Mouse (Mus musculus) C2C12 (cell line): ENCODE data around the gene Glce. TPM values are rescaled to one million over a fixed set of nuclear protein-coding genes. Genes with fewer than 3 reads are reported as not detected.

ENCODE experiments used
- H3K27me3 ChIP-seq: one replicate; pipeline ENCODE4 v1.6.1; 2011; ENCODE audit not compliant: control insufficient read depth, insufficient read depth, insufficient read length
- H3K36me3 ChIP-seq: one replicate; pipeline ENCODE4 v1.6.1; 2011; ENCODE audit not compliant: control insufficient read depth, insufficient read depth
- H3K4me3 ChIP-seq: one replicate; pipeline ENCODE4 v1.5.1; 2011; ENCODE audit warnings: mild to moderate bottlenecking, control low read depth; ENCODE audit not compliant: poor library complexity, insufficient read depth, severe bottlenecking
- H3K79me2 ChIP-seq: one replicate; pipeline ENCODE4 v1.6.1; 2011; ENCODE audit not compliant: control insufficient read depth, insufficient read depth
- H3K79me3 ChIP-seq: one replicate; pipeline ENCODE4 v1.6.1; 2011; ENCODE audit warnings: low read depth, control low read depth
- H3ac ChIP-seq: one replicate; pipeline ENCODE3; 2011; ENCODE audit warnings: low read depth; ENCODE audit not compliant: control insufficient read depth, insufficient read length
- CEBPB ChIP-seq: IDR thresholded peaks from one replicate; pipeline ENCODE4 v1.6.1; 2011; ENCODE audit warnings: low read depth, mild to moderate bottlenecking, control low read depth, moderate library complexity
- CTCF ChIP-seq: IDR thresholded peaks from one replicate; pipeline ENCODE4 v1.5.1; 2011; ENCODE audit not compliant: control insufficient read depth, insufficient read depth, insufficient read length
- FOSL1 ChIP-seq: IDR thresholded peaks from one replicate; pipeline ENCODE4 v1.8.0; 2011; ENCODE audit warnings: mild to moderate bottlenecking, low read length; ENCODE audit not compliant: poor library complexity, insufficient read depth, severe bottlenecking
- MAX ChIP-seq: IDR thresholded peaks from one replicate; pipeline ENCODE4 v1.6.1; 2011; ENCODE audit warnings: mild to moderate bottlenecking, control low read depth
- MYOD1 ChIP-seq: IDR thresholded peaks from one replicate; pipeline ENCODE4 v1.6.1; 2011; ENCODE audit warnings: low read depth; ENCODE audit not compliant: control insufficient read depth, insufficient read length
- MYOG ChIP-seq: IDR thresholded peaks from one replicate; pipeline ENCODE4 v1.6.1; 2011; ENCODE audit not compliant: control insufficient read depth, insufficient read length; ENCODE audit errors: extremely low read depth
- USF1 ChIP-seq: IDR thresholded peaks from one replicate; pipeline ENCODE4 v1.6.1; 2011; ENCODE audit warnings: low read depth, mild to moderate bottlenecking, control low read depth, moderate library complexity
- microRNA-seq: library from miRNA; unstranded; fragments of <30 nt; microRNA quantifications from one replicate; pipeline ENCODE4, GENCODE M21; 2019; ENCODE audit warnings: borderline microRNAs expressed
- polyA plus RNA-seq: library from polyadenylated mRNA; unstranded; fragments of >200 nt; fragmentation: generic; extraction: Trizol; gene quantifications from one replicate; pipeline ENCODE4 v1.2.1, GENCODE M21; 2012; ENCODE audit warnings: missing spikeins

Glce gene
- polyA plus RNA-seq, 1 experiment = 10.1 TPM

DNA sequence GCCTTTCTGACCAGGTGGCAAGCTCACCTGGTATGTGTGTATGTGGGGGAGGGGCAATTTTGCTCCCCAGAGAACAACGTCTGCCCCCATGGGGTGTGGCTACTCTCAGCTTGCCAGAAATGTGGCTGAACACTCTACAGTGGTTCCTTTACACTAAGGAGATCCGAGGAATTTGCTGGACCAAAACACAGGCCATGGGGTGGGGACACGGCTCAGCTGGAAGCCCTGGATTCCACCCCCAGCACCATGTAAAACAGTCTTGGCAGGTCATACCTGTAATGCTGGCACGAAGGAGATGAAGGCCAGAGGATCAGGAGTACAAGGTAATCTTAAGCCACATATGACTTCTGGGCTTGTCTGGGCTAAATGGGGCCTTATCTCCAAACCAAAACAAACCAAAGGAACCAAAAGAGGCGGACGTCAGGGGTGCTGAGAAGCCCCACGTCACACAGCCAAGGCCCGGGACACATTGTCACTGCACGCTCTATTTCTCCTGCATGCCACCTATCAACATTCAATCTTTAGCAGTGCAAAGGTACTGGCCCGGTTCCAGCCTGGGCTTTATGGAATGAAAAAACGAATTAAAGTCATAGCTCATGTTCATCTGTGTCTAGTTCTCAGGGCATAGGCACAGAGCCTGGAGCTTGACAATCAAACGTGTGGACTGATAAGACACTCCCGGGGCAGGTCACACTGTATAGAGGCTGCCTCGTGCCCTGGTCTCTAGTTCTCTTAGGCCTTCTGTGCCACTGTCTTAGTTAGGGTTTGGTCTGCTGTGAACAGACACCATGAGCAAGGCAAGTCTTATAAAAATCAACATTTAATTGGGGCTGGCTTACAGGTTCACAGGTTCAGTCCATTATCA is 104.0 kb downstream of the Glce start:
- no peaks in the 10 kb centered on the region for H3K79me3 ChIP-seq
- H3ac ChIP-seq = no peak overlapping the region
- H3K36me3 ChIP-seq = no peaks in the 10 kb centered on the region
- no peak overlapping the region for H3K4me3 ChIP-seq
- H3K79me2 ChIP-seq = no peaks in the 10 kb centered on the region
- peaks cover 15% of the 10 kb centered on the region for H3K27me3 ChIP-seq
- TF ChIP-seq CEBPB (no peak), MYOG (no peak), CTCF (no peak), MYOD1 (no peak), MAX (no peak), USF1 (no peak), FOSL1 (no peak)

DNA sequence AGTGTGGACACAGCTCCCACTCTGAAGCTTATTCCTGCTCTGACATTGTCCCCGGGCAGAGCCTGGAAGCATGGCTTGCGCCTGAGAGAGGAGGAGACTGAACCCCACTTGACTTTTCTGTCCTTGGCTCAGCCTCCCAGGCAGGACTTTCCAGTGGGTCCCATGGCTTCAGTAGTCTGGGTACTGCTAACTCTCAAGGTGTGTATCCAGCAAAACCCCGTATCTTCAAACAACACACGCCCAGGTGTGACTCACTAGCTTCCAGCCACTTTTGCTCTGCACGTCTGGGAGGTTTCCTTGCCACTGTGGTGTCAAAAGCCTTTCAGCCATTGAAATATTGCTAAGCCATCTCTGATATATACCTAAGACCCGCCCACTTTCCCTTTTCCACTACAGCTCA is 105.1 kb downstream of the Glce start:
- peaks cover 21% of the 10 kb centered on the region for H3K27me3 ChIP-seq
- TF ChIP-seq MYOG (no peak), CEBPB (no peak), FOSL1 (no peak), MAX (no peak), MYOD1 (no peak), USF1 (no peak), CTCF (no peak)
- no peak overlapping the region for H3K4me3 ChIP-seq
- H3ac ChIP-seq = no peak overlapping the region
- no peaks in the 10 kb centered on the region for H3K79me3 ChIP-seq
- H3K36me3 ChIP-seq = no peaks in the 10 kb centered on the region
- no peaks in the 10 kb centered on the region for H3K79me2 ChIP-seq

DNA sequence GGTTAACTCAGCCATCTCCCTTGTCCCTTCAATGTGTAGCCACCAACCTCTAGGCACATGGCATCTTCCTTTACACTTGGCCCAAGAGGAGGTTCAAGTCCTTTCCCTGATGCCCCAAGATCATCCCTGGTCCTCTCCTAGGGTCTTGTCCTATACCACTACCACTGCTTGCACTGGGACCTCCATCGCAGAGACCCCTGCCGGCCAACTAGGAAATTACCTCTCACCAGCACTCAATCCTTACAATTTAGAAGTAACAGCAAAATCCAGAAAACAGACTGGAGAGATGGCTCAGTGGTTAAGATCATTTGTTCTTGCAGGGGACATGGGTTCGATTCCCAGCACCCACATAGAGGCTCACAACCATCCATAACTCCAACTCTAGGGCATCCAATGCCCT is 107.0 kb downstream of the Glce start:
- Histone ChIP-seq H3K27me3 (peaks cover 30% of the 10 kb centered on the region), H3K4me3 (no peak overlapping the region), H3K79me2 (no peaks in the 10 kb centered on the region), H3ac (no peak overlapping the region), H3K36me3 (no peaks in the 10 kb centered on the region), H3K79me3 (no peaks in the 10 kb centered on the region)
- TF ChIP-seq CEBPB (no peak), MYOD1 (no peak), MYOG (no peak), FOSL1 (no peak), USF1 (no peak), CTCF (no peak), MAX (no peak)

DNA sequence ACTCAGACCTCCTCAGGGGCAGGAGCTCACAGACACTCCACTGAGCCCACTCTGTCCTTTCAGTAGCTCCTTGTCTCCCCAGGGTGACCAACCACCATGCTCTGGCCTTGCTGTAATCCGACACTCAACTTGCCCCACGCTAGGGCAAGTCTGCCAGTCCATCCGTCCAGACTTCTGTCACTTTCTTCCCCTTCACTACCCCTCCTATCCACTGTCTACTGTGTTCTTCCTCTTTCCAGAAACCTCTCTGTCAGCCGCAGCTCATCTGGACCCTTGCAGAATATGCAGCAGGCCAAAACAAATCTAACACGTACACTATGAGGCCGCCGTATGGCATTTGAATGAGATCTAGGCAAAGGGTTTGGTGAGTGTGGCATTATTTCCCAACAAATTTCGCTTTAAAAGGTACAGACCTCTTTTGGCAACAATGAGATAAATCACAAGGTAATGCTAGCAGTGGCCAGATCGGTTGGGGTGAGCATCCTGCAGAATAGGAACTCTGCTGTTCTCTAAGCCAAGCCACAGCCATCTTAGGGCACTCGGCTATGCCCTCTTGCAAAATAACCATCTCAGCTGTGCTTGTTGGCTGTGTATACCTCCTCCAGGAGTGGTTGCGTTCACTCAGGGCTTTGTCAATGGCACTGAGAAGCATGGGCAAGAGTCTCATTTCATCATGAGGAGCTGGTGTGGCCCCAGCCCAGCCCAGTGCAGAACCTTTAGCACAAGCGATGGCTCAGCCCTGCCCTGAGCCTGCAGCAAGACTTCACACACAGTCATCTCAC is 108.9 kb downstream of the Glce start:
- no peak overlapping the region for H3ac ChIP-seq
- H3K79me3 ChIP-seq = no peaks in the 10 kb centered on the region
- TF ChIP-seq CEBPB (no peak), MYOG (no peak), USF1 (no peak), CTCF (no peak), MAX (no peak)
- no peaks in the 10 kb centered on the region for H3K79me2 ChIP-seq
- peaks cover 37% of the 10 kb centered on the region for H3K27me3 ChIP-seq
- H3K4me3 ChIP-seq = no peak overlapping the region
- no peaks in the 10 kb centered on the region for H3K36me3 ChIP-seq

DNA sequence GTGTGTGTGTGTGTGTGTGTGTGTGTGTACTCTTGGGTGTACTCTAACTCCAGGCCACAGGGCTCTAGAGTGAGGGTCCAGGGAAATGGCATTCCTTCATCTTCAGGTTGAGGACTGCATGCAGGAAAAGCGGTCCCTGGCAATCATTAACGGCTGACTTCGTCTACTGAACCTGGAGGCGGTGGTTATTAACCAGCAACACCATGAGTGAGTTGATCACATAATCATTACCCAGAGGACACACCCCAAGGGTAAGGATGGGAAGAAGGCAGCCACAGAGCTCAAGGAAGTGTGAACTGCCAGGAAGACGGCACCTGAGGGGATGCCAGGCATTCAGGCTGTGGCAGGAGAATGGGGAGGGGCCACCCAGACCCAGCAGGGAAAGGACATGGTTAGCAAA is 114.1 kb downstream of the Glce start:
- no peaks in the 10 kb centered on the region for H3K36me3 ChIP-seq
- no peak overlapping the region for H3ac ChIP-seq
- peaks cover 34% of the 10 kb centered on the region for H3K27me3 ChIP-seq
- no peak for TF ChIP-seq MYOD1
- no peak for TF ChIP-seq MAX
- no peak for TF ChIP-seq FOSL1
- TF ChIP-seq USF1 = no peak
- no peak for TF ChIP-seq MYOG
- no peak for TF ChIP-seq CTCF
- TF ChIP-seq CEBPB = no peak
- no peaks in the 10 kb centered on the region for H3K79me2 ChIP-seq
- H3K79me3 ChIP-seq = no peaks in the 10 kb centered on the region
- no peak overlapping the region for H3K4me3 ChIP-seq

Small RNA genes lying within 50 kb of the gene (microRNA-seq; reads per million reads assigned to microRNA genes)
- gene Mir5133 = 1.2 reads per million, percentile 28 among the genes with 10 or more reads in this experiment

Other genes starting within 250 kb of the Glce start
- 13,097 TPM for gene Rplp1, start 208.1 kb downstream of the Glce start, polyA plus RNA-seq
- 65.2 TPM for gene Kif23, start 175.9 kb downstream of the Glce start, polyA plus RNA-seq
- 0.04 TPM for gene Paqr5, start 95.8 kb downstream of the Glce start, polyA plus RNA-seq
- not detected for gene Spesp1, start 159.6 kb upstream of the Glce start, polyA plus RNA-seq
- 100.0 TPM for gene Anp32a, start 218.6 kb upstream of the Glce start, polyA plus RNA-seq